Mouse (Mus musculus) monocyte, adult 5-6 weeks (primary cell): ENCODE data around the gene Itpr1. TPM values are rescaled to one million over a fixed set of nuclear protein-coding genes. Genes with fewer than 3 reads are reported as not detected.

Experiments
- ATAC-seq: fragments of 153-309, 156-312 bp; replicated peaks from 2 replicates; pipeline ENCODE4 v1.8.0; 2017; ENCODE audit warnings: mild to moderate bottlenecking; ENCODE audit not compliant: low TSS enrichment, insufficient number of reproducible peaks, severe bottlenecking, poor library complexity, low FRiP score
- total RNA-seq: library from RNA; stranded (forward); fragments of 200-1000, 200-491, 200-594 nt; gene quantifications from 3 replicates; pipeline ENCODE4 v1.2.3, GENCODE M21; 2017

The Itpr1 gene
- total RNA-seq, 1 experiment from 2014 or later, result 89.4 TPM

DNA sequence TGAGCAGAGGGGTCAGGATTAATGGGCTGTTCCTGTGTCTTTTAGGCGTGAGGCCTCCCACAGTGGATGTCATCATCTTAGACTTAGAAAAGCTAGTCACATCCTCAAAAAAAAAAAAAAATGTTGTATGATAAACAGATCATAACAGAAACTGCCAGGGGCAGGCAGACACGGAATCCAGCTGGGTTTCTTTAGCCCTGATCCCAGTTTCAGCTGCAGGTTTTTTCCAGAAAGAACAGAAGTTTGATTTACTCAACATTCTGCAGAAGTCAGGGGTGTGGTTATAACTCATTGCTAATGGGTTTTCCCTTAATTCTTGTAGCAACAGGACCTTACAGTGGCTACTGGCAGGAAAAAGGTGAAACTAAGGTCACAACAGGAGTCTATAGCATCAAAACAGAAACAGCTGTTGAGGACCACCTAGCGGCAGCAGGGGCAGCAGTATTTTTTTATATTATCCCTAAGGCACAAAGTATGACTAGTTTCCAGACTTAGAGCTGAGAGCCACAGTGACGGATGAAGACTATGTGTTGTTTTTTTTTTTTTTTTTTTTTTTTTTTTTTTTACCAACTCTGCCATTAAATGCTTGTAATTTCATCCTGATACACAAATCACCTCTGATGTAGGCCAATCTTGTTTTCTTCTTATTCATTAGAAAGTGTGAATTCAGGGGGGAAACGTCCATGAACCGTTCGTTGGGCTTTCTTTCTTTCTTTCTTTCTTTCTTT, 356.7 kb downstream of the Itpr1 start:
- 0 out of 2 replicates have a peak, but pooled peaks have one; percentile 6 for ATAC-seq

DNA sequence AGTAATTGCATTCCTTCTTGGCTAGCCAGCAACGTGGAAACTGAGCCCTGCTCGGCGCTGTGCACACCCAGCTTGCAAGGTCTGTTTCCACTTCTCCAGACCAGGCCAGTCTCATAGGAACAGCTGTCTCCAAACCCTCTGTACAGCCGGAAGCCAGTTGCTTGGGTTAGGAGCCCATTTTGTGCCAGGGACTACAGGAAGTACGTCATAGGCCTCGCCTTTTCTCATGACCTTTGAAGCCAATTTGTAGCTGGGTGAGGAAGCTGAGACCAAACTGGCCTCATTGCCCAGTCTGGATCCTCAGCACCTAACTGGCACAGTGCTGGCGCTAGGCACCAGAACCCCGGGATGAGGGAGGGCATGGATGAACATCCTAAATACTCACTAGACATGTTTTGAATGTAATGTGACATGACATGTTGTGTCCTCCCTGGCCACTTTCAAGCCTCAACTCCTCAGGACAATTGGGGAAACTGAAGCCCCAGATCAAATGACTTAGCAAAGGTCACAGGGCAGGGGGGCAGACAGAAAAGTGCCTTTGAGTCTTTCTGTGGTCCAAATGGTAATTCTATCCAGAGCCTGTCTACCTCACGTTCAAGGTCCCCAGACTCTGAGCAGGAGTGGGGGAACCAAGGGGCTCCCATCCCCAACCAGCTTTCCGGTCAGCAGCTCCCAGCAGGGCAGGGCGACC, 357.6 kb downstream of the Itpr1 start:
- ATAC-seq, result peak; percentile 71

GRCm38 (mm10) chr6:108571042-108571590, 358.2 kb downstream of the Itpr1 start:
- ATAC-seq, result peak; percentile 71

- ATAC-seq, result no peak
Observed at GRCm38 (mm10) chr6:108572646-108573045, 359.8 kb downstream of the Itpr1 start.

DNA sequence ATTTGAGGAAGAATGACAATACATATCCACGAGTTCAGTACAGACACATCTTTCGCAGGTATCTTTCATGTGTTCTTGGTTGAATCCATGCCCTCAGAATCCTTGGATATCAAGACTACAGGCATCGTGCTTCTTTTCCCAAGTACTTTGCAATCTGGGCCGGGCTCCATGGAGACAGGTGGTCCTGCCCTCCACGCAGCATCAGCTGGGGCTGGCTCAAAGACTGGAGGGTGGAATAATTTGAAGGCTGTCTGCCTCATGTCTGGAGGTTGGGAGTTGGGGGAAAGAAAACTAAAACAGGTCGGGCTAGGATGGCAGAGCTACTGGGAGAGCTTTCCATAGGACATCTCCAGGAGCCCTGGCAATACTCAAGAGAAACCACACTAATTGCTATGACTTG, 364.2 kb downstream of the Itpr1 start:
- no peak for ATAC-seq

- no peak for ATAC-seq
Observed at GRCm38 (mm10) chr6:108588426-108588825, 375.5 kb downstream of the Itpr1 start.

DNA sequence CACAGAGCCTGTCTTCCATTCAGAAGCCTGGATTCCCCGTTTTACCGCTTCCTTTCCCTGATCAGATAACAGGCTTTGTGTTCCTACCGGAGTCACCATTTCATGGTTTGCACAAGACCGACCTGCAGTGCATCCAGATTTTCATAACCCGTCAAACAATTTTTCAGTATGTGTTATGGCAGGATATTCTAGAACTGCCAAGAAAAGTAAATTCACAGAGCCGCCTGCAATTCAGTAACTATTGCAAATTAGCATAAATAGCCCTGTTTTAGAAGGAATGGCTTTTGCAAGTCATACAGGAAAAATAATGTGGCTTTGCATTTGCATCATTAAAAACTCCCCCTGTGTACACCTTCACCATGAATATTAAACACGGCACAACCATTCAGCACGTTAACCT, 379.3 kb downstream of the Itpr1 start:
- no peak for ATAC-seq

DNA sequence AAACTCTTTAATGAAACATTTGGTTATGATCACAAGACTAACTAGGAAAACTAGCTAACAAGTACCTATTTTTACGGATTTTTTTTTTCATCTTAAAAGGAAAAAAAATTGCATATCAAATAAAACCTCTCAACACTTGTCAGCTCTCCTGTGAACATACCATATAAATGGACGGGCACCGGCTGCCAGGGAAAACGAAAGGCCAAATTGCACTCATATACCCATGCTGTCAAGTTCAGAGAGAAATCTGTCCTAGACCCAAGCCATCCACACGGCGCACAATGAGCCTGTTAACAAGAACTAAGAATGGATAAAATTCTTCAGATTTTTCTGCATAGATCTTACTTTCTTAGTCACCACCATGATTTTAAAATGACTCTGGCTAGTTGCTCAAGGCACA, 379.7 kb downstream of the Itpr1 start:
- no peak for ATAC-seq

DNA sequence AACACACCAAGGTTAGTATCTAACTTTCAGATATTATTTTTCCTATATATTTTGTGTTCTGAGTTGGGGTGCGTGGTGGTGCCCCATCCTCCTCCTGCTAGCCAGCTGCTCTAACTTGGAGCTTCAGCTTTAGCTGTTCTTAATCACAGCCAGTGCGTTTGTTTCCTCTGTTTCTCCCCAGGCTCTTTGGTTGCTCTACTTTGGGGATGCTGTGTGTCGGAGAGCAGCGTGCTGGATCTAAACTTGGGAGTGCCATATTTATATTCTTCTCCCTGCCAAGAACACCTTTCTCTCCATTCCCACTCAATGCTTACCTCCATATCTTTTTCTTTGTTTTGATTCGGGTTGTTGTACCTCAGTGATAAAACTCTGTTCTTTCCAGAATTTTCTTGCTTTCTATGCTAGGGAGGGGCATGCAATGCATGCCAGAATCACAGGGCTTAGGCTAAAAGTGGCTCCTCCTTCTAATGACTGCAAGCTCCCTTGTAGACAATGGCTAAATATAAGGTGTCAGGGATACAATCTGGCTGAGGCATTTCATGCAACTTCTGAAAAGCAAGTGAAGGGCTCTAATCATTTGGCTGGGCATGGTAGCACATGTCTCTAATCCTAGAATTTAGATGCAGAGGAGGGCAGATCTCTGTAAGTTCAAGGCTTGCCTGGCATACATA, 381.4 kb downstream of the Itpr1 start:
- no peak for ATAC-seq

- no peak for ATAC-seq
Observed at GRCm38 (mm10) chr6:108598691-108599090, 385.8 kb downstream of the Itpr1 start.

DNA sequence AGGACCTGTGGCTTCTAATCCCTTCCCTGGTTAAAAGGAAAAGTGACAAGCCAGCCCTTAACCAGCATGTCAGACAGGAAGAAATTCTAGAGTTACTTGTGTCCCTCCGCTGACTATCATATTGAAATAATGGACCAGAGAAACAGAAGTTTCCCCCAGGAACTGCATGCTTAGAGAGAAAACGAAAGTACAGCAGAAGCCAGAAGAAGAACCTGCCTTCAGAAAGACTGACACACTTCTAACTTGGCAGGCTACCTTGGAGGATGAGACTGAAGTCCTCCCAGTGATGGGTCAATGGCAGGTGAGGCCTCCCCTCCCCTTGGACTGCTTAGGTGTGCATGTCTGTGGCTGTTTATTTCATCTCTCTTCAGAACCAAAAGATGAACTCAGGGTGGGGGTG, 386.4 kb downstream of the Itpr1 start:
- ATAC-seq, result 0 out of 2 replicates have a peak, but pooled peaks have one; percentile 43

Other genes with a start within 250 kb of the Itpr1 start
- gene Setmar, start 148.1 kb upstream of the Itpr1 start, total RNA-seq, result 0.85 to 5.4 TPM (median 4.1 TPM) in 3 replicates
- 45.7 to 66.0 TPM (median 52.9 TPM) in 3 replicates for gene Sumf1, start 27.5 kb upstream of the Itpr1 start, total RNA-seq